Mouse (Mus musculus): ENCODE results near the gene Fyn. TPM values are rescaled to one million over a fixed set of nuclear protein-coding genes. Genes with fewer than 3 reads are reported as not detected.
A peak's percentile ranks its signal among the peaks of the same experiment; 100 is the strongest.

Fyn gene
- polyA plus RNA-seq, 1 experiment from 2014 or later = 61.4 TPM

- ATAC-seq = no peak
- Histone ChIP-seq H3K27me3 (no peaks in the 10 kb centered on the region), H3K4me2 (no peak overlapping the region), H3K4me1 (peaks cover 56% of the 10 kb centered on the region), H3K27ac (no peak overlapping the region), H3K9me3 (replicated peaks) (no peaks in the 10 kb centered on the region), H3K4me3 (no peak overlapping the region), H3K36me3 (ENCODE audit: poor library complexity, severe bottlenecking) (no peaks in the 10 kb centered on the region), H3K9ac (no peak overlapping the region)
- WGBS = 90% methylated on average over 7 of the region's 7 CpGs
Measured at GRCm38 (mm10) chr10:39433893-39434292, 65.2 kb downstream of the Fyn start.

- Histone ChIP-seq H3K27ac (no peak overlapping the region), H3K4me1 (peaks cover 57% of the 10 kb centered on the region), H3K27me3 (no peaks in the 10 kb centered on the region), H3K36me3 (ENCODE audit: poor library complexity, severe bottlenecking) (no peaks in the 10 kb centered on the region), H3K4me3 (no peak overlapping the region), H3K9ac (no peak overlapping the region), H3K4me2 (no peak overlapping the region), H3K9me3 (replicated peaks) (no peaks in the 10 kb centered on the region)
- ATAC-seq = no peak; the same call in 1 of the 2 replicates
- WGBS = 59% methylated on average over 8 of the region's 8 CpGs
Measured at GRCm38 (mm10) chr10:39434758-39435448, 66.2 kb downstream of the Fyn start.

GRCm38 (mm10) chr10:39438905-39439304 lies 70.2 kb downstream of the Fyn start:
- H3K27me3 ChIP-seq = no peaks in the 10 kb centered on the region
- H3K9ac ChIP-seq = no peak overlapping the region
- H3K27ac ChIP-seq = no peak overlapping the region
- no peaks in the 10 kb centered on the region for H3K36me3 ChIP-seq (ENCODE audit: poor library complexity, severe bottlenecking)
- no peak for ATAC-seq
- peaks cover 45% of the 10 kb centered on the region for H3K4me1 ChIP-seq
- 60% methylated on average over 5 of the region's 5 CpGs for WGBS
- H3K4me2 ChIP-seq = no peak overlapping the region
- no peak overlapping the region for H3K4me3 ChIP-seq
- no peaks in the 10 kb centered on the region for H3K9me3 ChIP-seq (replicated peaks)

GRCm38 (mm10) chr10:39440506-39440905 lies 71.9 kb downstream of the Fyn start:
- Histone ChIP-seq H3K4me3 (no peak overlapping the region), H3K36me3 (ENCODE audit: poor library complexity, severe bottlenecking) (no peaks in the 10 kb centered on the region), H3K9ac (no peak overlapping the region), H3K4me2 (no peak overlapping the region), H3K27ac (0 out of 2 replicates have a peak overlapping the region, but pooled peaks have one; percentile 4), H3K4me1 (peaks cover 33% of the 10 kb centered on the region), H3K9me3 (replicated peaks) (no peaks in the 10 kb centered on the region), H3K27me3 (no peaks in the 10 kb centered on the region)
- no peak for ATAC-seq
- 79% methylated on average over 9 of the region's 9 CpGs for WGBS

GRCm38 (mm10) chr10:39441636-39442035 lies 73.0 kb downstream of the Fyn start:
- H3K9me3 ChIP-seq (replicated peaks) = no peaks in the 10 kb centered on the region
- no peak overlapping the region for H3K27ac ChIP-seq
- H3K27me3 ChIP-seq = no peaks in the 10 kb centered on the region
- H3K4me1 ChIP-seq = peaks cover 33% of the 10 kb centered on the region
- H3K9ac ChIP-seq = no peak overlapping the region
- no peaks in the 10 kb centered on the region for H3K36me3 ChIP-seq (ENCODE audit: poor library complexity, severe bottlenecking)
- no peak for ATAC-seq
- H3K4me2 ChIP-seq = no peak overlapping the region
- no peak overlapping the region for H3K4me3 ChIP-seq

- no peak for ATAC-seq
Measured at GRCm38 (mm10) chr10:39443122-39443521, 74.5 kb downstream of the Fyn start.

GRCm38 (mm10) chr10:39443947-39444346 lies 75.3 kb downstream of the Fyn start:
- Histone ChIP-seq H3K36me3 (ENCODE audit: poor library complexity, severe bottlenecking) (no peaks in the 10 kb centered on the region), H3K27ac (no peak overlapping the region), H3K9me3 (replicated peaks) (no peaks in the 10 kb centered on the region), H3K9ac (no peak overlapping the region), H3K4me1 (peaks cover 34% of the 10 kb centered on the region), H3K27me3 (no peaks in the 10 kb centered on the region), H3K4me2 (no peak overlapping the region), H3K4me3 (no peak overlapping the region)
- ATAC-seq = 0 out of 2 replicates have a peak, but pooled peaks have one; percentile 22

More at GRCm38 (mm10) chr10:39443122-39443521, 74.5 kb downstream of the Fyn start:
- no peaks in the 10 kb centered on the region for H3K27me3 ChIP-seq
- H3K36me3 ChIP-seq (ENCODE audit: poor library complexity, severe bottlenecking) = no peaks in the 10 kb centered on the region
- H3K4me1 ChIP-seq = peaks cover 34% of the 10 kb centered on the region
- no peak overlapping the region for H3K27ac ChIP-seq
- H3K4me3 ChIP-seq = no peak overlapping the region
- WGBS = 70% methylated on average over 2 of the region's 2 CpGs
- no peak overlapping the region for H3K9ac ChIP-seq
- no peaks in the 10 kb centered on the region for H3K9me3 ChIP-seq (replicated peaks)
- H3K4me2 ChIP-seq = no peak overlapping the region

- Histone ChIP-seq H3K36me3 (ENCODE audit: poor library complexity, severe bottlenecking) (no peaks in the 10 kb centered on the region), H3K27ac (no peak overlapping the region; the same call in 1 of the 2 replicates), H3K4me1 (peaks cover 34% of the 10 kb centered on the region), H3K4me2 (no peak overlapping the region), H3K9ac (no peak overlapping the region), H3K4me3 (no peak overlapping the region), H3K9me3 (replicated peaks) (no peaks in the 10 kb centered on the region), H3K27me3 (no peaks in the 10 kb centered on the region)
- 95% methylated on average over 11 of the region's 11 CpGs for WGBS
- ATAC-seq = no peak
Measured at GRCm38 (mm10) chr10:39445870-39446269, 77.2 kb downstream of the Fyn start.

GRCm38 (mm10) chr10:39446706-39447105 lies 78.1 kb downstream of the Fyn start:
- Histone ChIP-seq H3K27ac (no peak overlapping the region), H3K4me2 (no peak overlapping the region), H3K4me3 (no peak overlapping the region), H3K36me3 (ENCODE audit: poor library complexity, severe bottlenecking) (no peaks in the 10 kb centered on the region), H3K4me1 (peaks cover 41% of the 10 kb centered on the region), H3K9me3 (replicated peaks) (no peaks in the 10 kb centered on the region), H3K27me3 (no peaks in the 10 kb centered on the region), H3K9ac (no peak overlapping the region)
- no peak for ATAC-seq
- WGBS = 96% methylated on average over 5 of the region's 5 CpGs

- H3K4me1 ChIP-seq = peaks cover 56% of the 10 kb centered on the region
- no peak overlapping the region for H3K4me3 ChIP-seq
- WGBS = 74% methylated on average over 4 of the region's 4 CpGs
- H3K27ac ChIP-seq = peak overlapping the region; percentile 12; the same call in 1 of the 2 replicates
- no peaks in the 10 kb centered on the region for H3K27me3 ChIP-seq
- no peaks in the 10 kb centered on the region for H3K9me3 ChIP-seq (replicated peaks)
- no peak for ATAC-seq
- H3K36me3 ChIP-seq (ENCODE audit: poor library complexity, severe bottlenecking) = no peaks in the 10 kb centered on the region
- no peak overlapping the region for H3K9ac ChIP-seq
- H3K4me2 ChIP-seq = no peak overlapping the region
Measured at GRCm38 (mm10) chr10:39449179-39449578, 80.5 kb downstream of the Fyn start.

GRCm38 (mm10) chr10:39450356-39450755 lies 81.7 kb downstream of the Fyn start:
- no peak for ATAC-seq
- H3K4me2 ChIP-seq = no peak overlapping the region
- WGBS = 73% methylated on average over 8 of the region's 8 CpGs
- no peaks in the 10 kb centered on the region for H3K9me3 ChIP-seq (replicated peaks)
- no peaks in the 10 kb centered on the region for H3K27me3 ChIP-seq
- no peaks in the 10 kb centered on the region for H3K36me3 ChIP-seq (ENCODE audit: poor library complexity, severe bottlenecking)
- H3K27ac ChIP-seq = peak overlapping the region; percentile 55; the same call in 1 of the 2 replicates
- H3K4me1 ChIP-seq = peaks cover 56% of the 10 kb centered on the region
- H3K9ac ChIP-seq = no peak overlapping the region
- H3K4me3 ChIP-seq = no peak overlapping the region

GRCm38 (mm10) chr10:39451065-39451464 lies 82.4 kb downstream of the Fyn start:
- Histone ChIP-seq H3K9ac (no peak overlapping the region), H3K9me3 (replicated peaks) (no peaks in the 10 kb centered on the region), H3K4me3 (no peak overlapping the region), H3K4me2 (no peak overlapping the region), H3K36me3 (ENCODE audit: poor library complexity, severe bottlenecking) (peaks cover 5% of the 10 kb centered on the region; the same call in 1 of the 2 replicates), H3K27ac (no peak overlapping the region), H3K27me3 (no peaks in the 10 kb centered on the region), H3K4me1 (peaks cover 56% of the 10 kb centered on the region)
- no peak for ATAC-seq
- WGBS = 76% methylated on average over 6 of the region's 6 CpGs

Measured in forebrain, embryonic 13.5 days (tissue).